Mouse (Mus musculus): ENCODE data around the gene Hist2h3b. TPM values are rescaled to one million over a fixed set of nuclear protein-coding genes. Genes with fewer than 3 reads are reported as not detected.

The Hist2h3b gene
- polyA plus RNA-seq, 1 experiment, result 1,135 TPM

DNA sequence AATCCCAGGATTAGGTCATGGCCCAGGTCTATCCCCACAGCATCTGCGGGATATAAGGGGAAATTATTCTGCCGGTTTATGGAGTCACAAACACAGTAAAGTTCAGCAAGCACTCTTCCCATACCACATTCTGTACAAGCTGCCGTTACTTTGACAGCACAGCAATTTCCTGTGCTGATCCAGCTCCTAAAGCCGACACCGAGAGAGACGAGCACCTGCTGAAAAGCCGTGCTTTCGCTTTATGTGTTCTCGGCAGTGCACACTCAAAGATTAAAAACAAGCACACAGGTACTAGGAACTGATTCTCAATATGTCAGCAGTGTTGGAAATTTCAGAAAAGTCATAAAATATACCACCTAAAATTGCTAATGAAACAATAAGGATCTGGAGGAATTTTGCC is 38.1 kb downstream of the Hist2h3b start:
- TF ChIP-seq CTCF (IDR thresholded peaks at IDR 0.05; ENCODE audit: borderline replicate concordance, control insufficient read depth, extremely low read depth, insufficient read depth, low read length, poor library complexity), result no peak
- TF ChIP-seq POLR2A (IDR thresholded peaks at IDR 0.05; ENCODE audit: control insufficient read depth, extremely low read depth, insufficient read depth, low read length, poor library complexity), result no peak
- Histone ChIP-seq H3K27me3 (ENCODE audit: control insufficient read depth, insufficient read depth, low read length) (no peaks in the 10 kb centered on the region; the same call in 1 of the 2 replicates), H3K4me1 (replicated peaks; ENCODE audit: control insufficient read depth, insufficient read depth, low read length) (peaks cover 11% of the 10 kb centered on the region), H3K4me3 (ENCODE audit: control insufficient read depth, insufficient read depth, low read length) (no peak overlapping the region), H3K36me3 (ENCODE audit: control insufficient read depth, insufficient read depth, low read length) (no peaks in the 10 kb centered on the region), H3K27ac (ENCODE audit: control insufficient read depth, insufficient read depth, low read length) (no peak overlapping the region)
- peak; percentile 27 for DNase-seq
- 14% methylated on average over 9 of the region's 9 CpGs for WGBS

DNA sequence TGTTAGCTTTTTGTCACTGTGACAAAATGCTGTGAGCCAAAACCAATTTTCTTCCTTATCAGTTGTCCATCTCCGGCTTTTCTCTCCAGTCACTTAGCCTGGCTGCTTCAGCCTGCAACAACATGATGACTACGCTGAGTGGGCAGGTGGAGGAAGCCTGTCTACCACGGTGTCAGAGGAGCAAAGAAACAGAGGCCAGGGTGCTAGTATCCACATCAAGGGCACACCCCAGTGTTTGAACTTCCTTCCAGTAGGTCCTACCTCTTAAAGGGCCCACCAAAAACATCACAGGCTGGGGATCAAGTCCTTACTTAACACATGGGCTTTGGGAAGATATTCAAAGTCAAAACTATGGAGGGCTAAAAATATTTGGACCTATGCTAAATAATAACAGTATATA is 41.0 kb downstream of the Hist2h3b start:
- DNase-seq, result no peak
- no peaks in the 10 kb centered on the region for H3K36me3 ChIP-seq (ENCODE audit: control insufficient read depth, insufficient read depth, low read length)
- no peaks in the 10 kb centered on the region for H3K27me3 ChIP-seq (ENCODE audit: control insufficient read depth, insufficient read depth, low read length)
- no peak overlapping the region for H3K4me3 ChIP-seq (ENCODE audit: control insufficient read depth, insufficient read depth, low read length)
- peaks cover 11% of the 10 kb centered on the region for H3K4me1 ChIP-seq (replicated peaks; ENCODE audit: control insufficient read depth, insufficient read depth, low read length)
- no peak overlapping the region for H3K27ac ChIP-seq (ENCODE audit: control insufficient read depth, insufficient read depth, low read length)
- 10% methylated on average over 3 of the region's 3 CpGs for WGBS
- TF ChIP-seq CTCF (IDR thresholded peaks at IDR 0.05; ENCODE audit: borderline replicate concordance, control insufficient read depth, extremely low read depth, insufficient read depth, low read length, poor library complexity), result no peak
- TF ChIP-seq POLR2A (IDR thresholded peaks at IDR 0.05; ENCODE audit: control insufficient read depth, extremely low read depth, insufficient read depth, low read length, poor library complexity), result no peak

DNA sequence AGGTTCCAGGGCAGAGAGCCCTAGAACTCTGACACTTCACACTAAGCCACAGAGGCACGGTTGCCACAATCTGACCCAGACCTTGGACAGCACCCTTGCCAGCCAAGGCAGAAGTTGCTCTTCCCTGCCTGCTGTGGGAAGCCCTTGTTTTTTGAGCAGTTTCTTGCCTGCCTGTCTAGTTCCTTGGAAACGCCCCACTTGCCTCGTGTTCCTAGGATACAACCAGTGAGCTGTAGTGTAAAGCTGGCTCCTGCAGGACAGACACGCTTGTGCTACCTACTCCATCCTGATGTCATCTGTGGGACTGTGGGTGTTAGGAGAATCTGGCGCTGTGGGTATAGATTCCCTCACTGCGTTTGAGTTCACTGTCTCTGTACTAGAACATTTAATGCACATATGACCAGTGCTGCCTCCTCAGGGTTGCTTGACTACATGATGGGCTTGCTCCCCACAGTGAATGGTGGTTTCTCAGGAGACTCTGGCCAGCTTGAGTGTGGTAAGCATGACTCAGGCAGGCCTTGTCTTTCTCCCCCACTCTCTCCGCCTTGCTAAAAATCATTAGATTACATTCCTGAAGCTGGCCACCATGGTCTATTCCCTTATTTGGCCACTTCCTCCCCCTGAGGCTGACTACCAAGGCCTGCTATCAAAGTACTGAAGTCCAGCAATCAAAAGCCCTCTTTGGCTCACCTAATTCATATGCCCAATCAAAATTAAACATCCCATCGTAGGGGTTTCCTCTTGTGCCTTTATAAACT is 44.1 kb downstream of the Hist2h3b start:
- Histone ChIP-seq H3K27me3 (ENCODE audit: control insufficient read depth, insufficient read depth, low read length) (no peaks in the 10 kb centered on the region), H3K4me1 (replicated peaks; ENCODE audit: control insufficient read depth, insufficient read depth, low read length) (peaks cover 3% of the 10 kb centered on the region; the same call in 1 of the 2 replicates), H3K4me3 (ENCODE audit: control insufficient read depth, insufficient read depth, low read length) (no peak overlapping the region), H3K27ac (ENCODE audit: control insufficient read depth, insufficient read depth, low read length) (no peak overlapping the region), H3K36me3 (ENCODE audit: control insufficient read depth, insufficient read depth, low read length) (no peaks in the 10 kb centered on the region)
- 73% methylated on average over 8 of the region's 8 CpGs for WGBS
- DNase-seq, result no peak
- no peak for TF ChIP-seq CTCF (IDR thresholded peaks at IDR 0.05; ENCODE audit: borderline replicate concordance, control insufficient read depth, extremely low read depth, insufficient read depth, low read length, poor library complexity)
- no peak for TF ChIP-seq POLR2A (IDR thresholded peaks at IDR 0.05; ENCODE audit: control insufficient read depth, extremely low read depth, insufficient read depth, low read length, poor library complexity)

Other genes with a start within 250 kb of the Hist2h3b start
- gene Vps45, start 210.2 kb upstream of the Hist2h3b start, polyA plus RNA-seq (2012; rRNA removed), result 5.8 and 7.5 TPM in 2 replicates
- 9.6 and 11.6 TPM in 2 replicates for gene Otud7b, start 164.1 kb upstream of the Hist2h3b start, polyA plus RNA-seq (2012; rRNA removed)
- gene Mtmr11, start 106.7 kb upstream of the Hist2h3b start, polyA plus RNA-seq (2012; rRNA removed), result 4.0 and 5.8 TPM in 2 replicates
- gene Sf3b4, start 96.3 kb upstream of the Hist2h3b start, polyA plus RNA-seq (2012; rRNA removed), result 175 and 219 TPM in 2 replicates
- gene Sv2a, start 87.5 kb upstream of the Hist2h3b start, polyA plus RNA-seq (2012; rRNA removed), result 3.7 and 4.4 TPM in 2 replicates
- gene Bola1, start 48.9 kb upstream of the Hist2h3b start, polyA plus RNA-seq (2012; rRNA removed), result 54.1 and 55.4 TPM in 2 replicates
- gene Hist2h2ab, start 48.8 kb upstream of the Hist2h3b start, polyA plus RNA-seq (2012; rRNA removed), result 6.1 and 15.8 TPM in 2 replicates
- gene Hist2h2ac, start 47.8 kb upstream of the Hist2h3b start, polyA plus RNA-seq (2012; rRNA removed), result 149 and 173 TPM in 2 replicates
- 14.7 and 16.7 TPM in 2 replicates for gene Hist2h2be, start 47.5 kb upstream of the Hist2h3b start, polyA plus RNA-seq (2012; rRNA removed)
- gene Hist2h3c2, start 29.5 kb upstream of the Hist2h3b start, polyA plus RNA-seq (2012; rRNA removed), result 1,020 and 1,654 TPM in 2 replicates
- 255 and 367 TPM in 2 replicates for gene Hist2h2aa2, start 28.4 kb upstream of the Hist2h3b start, polyA plus RNA-seq (2012; rRNA removed)
- gene Hist2h2aa1, start 23.2 kb upstream of the Hist2h3b start, polyA plus RNA-seq (2012; rRNA removed), result 565 and 592 TPM in 2 replicates
- not detected in 2 replicates for gene Hist2h3c1, start 22.0 kb upstream of the Hist2h3b start, polyA plus RNA-seq (2012; rRNA removed)
- 87.7 and 101 TPM in 2 replicates for gene Hist2h4, start 5.3 kb upstream of the Hist2h3b start, polyA plus RNA-seq (2012; rRNA removed)
- 163 and 177 TPM in 2 replicates for gene Hist2h2bb, start 1.1 kb downstream of the Hist2h3b start, polyA plus RNA-seq (2012; rRNA removed)
- 3.8 and 6.8 TPM in 2 replicates for gene Fcgr1, start 25.3 kb downstream of the Hist2h3b start, polyA plus RNA-seq (2012; rRNA removed)
- gene BC107364, start 183.7 kb downstream of the Hist2h3b start, polyA plus RNA-seq (2012; rRNA removed), result 0.09 and 0.32 TPM in 2 replicates

Data from thymus, adult 2 months (tissue).